Mouse (Mus musculus) kidney, adult 8-10 months (tissue): ENCODE data around the gene Herc2.
"Not testable (repeated sequence)": the region's sequence is repeated elsewhere in the genome, so short reads cannot be mapped to it uniquely, and the experiment has no call there.

Source experiments
- DNase-seq, 2 experiments: peaks; one replicate each; pipeline ENCODE4 v3.0.0; 2022

Herc2 gene

DNA sequence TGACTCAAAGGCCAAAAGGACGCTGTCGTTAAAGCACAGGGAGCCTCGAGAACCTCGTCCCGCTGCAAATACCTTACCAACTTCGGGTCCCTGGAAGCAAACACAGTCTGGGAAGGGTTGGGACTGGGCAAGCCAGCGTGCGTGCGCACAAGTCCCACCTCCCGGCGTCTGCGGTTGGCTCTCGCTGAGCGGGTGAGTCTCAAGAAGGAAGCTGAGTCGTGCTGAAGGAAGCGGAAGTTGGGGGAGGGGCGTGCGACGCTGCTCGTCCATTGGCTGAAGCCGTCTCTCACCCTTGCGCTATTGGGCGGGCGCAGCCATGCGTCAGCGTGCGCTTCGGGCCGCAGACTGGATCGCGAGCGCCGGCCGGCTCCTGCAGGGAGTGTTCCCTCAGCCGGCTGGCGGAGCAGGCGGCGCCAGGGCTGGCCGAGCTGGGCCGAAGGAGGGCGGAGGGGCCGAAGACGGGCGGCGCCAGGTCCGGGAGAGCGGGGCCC is at the start of gene Herc2:
Gene Herc2 (plus strand): TSS at position 366 of the 491 bp plus-strand sequence.
- peak; percentile 99 to 100 for DNase-seq

DNA sequence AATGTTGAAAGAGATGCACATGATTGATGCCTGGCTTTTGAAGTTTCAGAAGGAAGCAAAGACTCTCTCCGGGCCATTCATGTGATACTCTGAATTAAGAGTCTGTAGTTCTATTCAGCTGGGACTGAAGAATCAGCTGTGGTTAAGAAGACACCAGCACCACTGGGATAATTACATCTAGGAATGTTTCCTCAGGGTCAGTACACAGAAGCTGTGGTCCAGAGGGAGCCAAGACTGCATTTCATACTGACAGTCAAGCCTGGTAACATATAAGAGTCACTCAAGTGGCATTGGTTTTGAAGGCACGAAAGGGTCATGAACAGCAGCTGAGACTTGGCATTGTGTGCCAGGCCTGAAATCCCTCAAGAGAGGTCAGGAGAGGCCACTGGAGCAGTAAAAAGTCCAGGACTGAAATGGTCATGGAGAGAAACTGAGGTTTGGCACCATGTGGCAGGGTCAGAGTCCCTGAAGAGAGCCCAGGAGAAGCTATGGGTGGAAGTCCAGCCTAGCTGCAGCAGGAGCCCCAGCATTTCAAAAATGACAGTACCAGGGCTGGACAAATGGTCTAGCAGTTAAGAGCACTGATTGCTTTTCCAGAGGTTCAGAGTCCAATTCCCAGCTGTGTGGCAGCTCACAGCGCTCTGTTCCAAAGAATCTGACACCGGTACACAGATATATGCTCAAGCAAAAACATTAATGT is 39.5 kb upstream of the Herc2 start:
- DNase-seq, result peak in 1 of 2 experiments; percentile 15

DNA sequence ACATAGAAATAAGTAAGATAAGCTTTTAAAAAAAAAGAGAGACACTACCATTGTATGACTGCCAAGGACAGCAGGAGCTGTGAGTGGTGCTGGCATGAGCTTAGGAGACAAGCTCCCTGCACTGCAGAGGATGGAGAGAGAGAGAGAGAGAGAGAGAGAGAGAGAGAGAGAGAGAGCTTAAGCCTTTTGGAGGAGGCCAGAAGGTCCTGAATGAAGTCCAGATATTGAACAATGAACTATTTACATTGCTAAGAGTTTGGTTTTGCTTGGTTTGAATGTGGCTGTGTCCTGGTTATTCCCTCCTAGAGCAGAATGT is 39.0 kb upstream of the Herc2 start:
- DNase-seq, result no peak

DNA sequence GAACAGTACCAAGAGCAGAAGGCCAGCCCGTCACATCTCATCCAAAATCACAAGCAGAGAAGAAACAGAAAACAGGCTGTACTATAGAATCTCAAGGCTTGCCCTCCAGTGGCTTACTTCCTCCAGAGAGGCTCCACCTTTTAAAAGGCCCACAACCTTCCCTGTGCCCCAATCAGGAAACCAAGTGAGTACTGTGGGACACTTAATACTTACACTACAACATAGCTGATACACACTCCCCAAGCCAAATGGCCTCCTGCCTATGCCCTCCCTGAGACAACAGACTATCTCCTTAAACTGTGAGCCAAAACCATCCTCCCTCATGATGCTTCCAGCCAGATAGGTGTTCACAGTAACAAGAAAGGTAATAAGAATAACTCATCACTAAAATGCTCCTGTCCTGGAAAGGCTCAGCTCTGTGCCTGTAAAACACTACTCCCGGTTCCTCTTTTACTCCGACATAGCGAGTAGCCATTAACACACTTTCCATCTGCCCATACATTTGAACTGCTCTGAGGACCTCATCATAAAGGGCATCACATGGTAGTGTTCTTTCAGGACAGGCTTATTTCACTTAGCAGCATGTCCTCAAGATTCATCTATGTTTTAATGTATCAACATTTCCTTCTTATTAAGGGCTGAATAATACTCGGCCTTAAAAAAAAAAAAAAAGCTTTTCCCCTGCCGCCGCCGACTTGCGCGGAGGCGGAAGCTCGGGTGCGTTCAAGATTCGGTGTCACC is 36.6 kb upstream of the Herc2 start:
- DNase-seq, result no peak

DNA sequence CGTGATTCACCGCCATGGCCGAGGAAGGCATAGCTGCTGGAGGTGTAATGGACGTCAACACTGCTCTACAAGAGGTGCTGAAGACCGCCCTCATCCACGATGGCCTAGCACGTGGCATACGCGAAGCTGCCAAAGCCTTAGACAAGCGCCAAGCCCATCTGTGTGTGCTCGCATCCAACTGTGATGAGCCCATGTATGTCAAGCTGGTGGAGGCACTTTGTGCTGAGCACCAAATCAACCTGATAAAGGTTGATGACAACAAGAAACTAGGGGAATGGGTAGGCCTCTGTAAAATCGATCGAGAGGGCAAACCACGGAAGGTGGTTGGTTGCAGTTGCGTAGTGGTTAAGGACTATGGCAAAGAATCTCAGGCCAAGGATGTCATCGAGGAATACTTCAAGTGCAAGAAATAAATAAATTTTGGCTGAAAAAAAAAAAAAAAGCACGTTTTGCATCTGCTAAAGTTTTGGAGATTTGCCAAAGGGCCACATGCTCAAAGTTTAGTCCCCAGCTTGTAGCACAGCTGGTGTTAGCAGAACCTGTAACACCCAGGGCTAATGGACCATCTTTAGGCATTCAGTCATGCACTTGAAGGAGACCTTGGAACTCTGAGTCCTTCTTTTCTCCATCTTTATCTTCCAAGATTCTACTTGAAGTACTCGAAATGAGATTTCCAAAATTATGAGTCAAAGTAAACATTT is 35.8 kb upstream of the Herc2 start:
- DNase-seq, result not testable (repeated sequence)

DNA sequence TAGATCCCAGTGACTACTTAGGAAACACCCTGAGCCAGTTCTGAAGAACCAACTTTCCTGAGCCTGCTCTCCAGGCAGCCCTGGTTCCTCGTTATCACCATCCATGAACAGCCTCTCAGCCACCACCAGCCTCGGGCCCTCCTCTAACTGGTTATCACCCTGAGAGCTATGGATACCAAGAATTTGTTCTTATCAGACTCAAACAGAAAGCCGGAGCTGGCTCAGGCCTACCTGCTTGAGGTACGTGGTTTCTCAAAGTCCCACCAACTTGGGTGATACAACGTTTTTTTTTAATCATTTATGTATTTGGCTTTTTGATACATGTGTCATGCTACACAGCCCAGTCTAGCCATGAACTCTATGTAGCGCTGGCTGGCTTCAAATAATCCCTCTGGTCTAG is 34.8 kb upstream of the Herc2 start:
- DNase-seq, result no peak

DNA sequence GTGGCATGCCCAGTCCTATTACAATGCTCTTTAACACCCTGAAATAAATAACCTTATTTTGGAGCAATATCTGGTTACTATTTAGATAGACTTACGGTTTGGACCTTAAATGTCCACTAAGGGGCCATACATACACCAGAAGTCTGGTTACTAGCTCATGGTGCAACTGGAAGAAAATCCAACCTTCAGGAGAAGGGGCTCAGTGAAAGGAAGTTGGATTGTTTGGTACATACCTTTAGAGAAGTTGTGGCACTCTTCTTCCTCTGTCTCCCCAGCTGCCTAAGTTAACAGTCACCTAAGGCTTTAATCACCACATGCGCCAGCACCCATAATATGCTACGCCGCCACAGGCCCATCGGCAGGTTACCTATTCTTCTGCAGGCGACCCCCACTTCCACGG is 34.2 kb upstream of the Herc2 start:
- no peak for DNase-seq

DNA sequence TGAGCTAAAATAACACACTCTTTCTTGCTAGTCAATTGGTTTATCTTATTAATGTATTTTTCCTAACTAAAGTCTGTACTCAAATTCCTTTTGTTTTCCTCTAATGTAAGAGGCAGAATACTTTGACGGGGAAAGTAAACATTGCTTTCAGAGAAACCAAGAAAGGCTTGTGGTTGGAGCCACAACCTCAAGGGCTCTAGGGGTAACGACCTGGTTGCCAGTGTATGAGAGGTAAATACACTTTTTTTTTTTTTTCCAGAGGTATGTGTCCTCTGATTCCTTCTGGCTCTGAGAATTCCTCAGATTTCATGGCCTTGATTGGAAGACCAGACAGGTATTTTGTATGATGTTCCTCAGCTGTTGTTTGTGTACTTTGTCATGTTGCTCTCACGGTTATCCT is 32.2 kb upstream of the Herc2 start:
- DNase-seq, result no peak

DNA sequence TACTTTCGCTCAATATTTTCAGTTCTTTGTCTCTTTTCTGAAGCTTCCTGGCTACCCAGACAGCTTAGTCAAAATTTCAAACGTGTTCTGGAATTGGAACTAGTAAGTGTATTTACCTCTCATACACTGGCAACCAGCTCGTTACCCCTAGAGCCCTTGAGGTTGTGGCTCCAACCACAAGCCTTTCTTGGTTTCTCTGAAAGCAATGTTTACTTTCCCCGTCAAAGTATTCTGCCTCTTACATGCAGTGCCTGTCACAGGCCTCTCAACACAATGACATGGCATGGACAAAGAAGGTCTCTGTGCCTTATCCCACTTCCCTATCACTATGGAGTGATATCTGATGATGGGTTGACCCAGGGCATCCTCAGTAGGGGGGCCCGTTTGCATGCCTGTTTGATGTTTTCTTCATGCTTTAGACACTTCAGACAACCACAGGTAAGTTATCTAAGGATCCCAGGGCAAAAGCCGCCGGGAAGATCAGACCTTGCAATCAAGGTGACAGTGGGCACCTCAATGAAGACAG is 31.5 kb upstream of the Herc2 start:
- no peak for DNase-seq

DNA sequence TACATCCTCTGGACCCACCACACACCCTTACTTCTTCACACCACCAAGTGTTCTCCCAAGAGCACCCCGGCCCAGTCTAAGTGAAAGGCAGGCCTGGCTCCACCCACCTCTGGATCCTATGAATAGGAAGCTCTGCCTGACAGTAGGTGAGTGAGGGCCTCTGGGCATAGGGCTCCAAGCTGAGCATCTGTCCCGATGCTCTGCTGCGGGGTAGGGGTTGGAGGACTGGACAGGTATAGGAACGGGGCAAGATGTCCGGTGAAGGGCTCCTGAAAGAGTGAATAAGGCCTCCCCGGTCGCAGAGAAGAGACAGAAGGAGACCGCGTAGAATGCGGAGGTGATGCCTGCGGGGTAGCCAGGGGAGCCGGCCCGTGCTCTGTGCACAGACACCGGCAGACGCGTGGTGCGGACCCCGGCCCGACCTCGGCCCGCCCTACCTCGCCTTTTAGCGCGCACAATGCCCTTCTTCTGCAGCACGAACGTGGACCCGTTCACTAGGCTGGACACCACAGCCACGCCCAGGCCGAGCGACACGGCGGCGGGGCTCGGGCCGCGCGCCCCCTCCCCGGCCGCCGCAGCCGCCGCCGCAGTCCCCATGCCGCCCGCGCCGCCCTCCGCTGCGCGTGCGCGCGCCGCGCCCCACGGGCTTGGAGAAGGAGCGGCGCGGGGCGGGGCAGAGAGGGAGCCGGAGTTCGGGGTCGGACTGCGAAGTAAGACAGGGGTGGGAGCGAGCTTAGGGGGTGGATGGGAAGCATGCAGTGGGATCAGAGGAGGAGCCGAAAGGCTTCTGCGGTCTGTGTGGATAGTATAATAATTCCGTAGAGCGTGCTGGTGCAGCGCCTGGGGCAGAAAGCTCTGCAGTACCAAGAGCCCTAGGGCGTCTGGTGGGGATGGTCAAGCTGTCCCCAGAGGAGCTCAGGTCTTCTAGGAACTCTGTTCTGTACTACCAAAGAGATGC is 30.7 kb upstream of the Herc2 start:
- DNase-seq, result peak; percentile 41 to 55

DNA sequence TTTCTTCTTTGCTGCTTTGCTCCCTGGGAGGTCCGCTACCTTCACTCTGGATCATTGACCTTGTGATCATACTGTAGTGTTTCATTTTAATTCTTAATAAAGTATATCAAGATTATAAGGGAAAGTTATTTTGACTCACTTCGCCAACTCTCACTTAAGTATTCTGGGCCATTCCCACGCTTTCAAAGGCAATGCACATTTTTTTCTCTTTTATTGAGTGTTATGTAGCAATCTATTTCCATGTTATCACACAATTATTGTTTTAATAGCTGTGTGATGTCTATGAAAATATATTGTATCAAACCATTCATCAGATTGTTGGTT is 30.1 kb upstream of the Herc2 start, which contains the start of gene Nipa1:
Gene Nipa1 (minus strand): TSS at position 25 of the 324 bp plus-strand sequence.
- DNase-seq, result no peak

DNA sequence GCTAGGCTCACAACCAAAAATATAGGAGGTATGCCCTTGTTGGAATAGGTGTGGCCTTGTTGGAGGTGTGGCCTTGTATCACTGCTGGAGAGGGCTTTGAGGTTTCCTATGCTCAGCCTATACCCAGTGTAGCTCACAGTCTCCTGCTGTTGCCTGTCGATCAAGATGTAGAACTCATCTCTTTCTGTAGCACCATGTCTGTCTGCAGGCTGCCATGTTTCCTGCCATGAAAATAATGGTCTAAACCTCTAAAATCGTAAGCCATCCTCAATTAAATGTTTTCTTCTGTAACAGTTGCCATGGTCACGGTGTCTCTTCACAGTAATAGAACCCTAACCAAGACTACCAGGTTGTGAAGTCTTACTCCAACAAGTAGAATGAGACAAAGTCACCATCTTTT is 26.4 kb upstream of the Herc2 start:
- no peak for DNase-seq

DNA sequence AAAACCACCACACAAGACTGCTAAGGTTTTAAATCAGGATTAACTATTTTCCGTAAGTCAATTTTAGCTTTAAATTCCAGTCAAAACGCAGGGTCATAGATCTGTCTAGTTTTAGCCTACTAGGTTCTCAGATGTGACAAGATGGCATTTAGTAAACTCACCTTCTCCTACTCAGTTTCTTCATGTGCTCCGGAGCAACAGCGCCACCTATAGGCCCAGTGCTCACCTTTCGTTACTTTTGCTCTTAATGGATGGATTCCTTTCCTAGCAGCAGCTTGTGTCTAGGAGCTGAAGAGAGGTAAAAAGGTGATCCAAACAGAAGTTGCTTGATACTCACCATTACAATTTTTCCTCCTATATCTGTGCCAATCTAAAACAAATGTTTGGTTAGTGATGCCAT is 7.6 kb upstream of the Herc2 start:
- peak; percentile 63 to 84 for DNase-seq

DNA sequence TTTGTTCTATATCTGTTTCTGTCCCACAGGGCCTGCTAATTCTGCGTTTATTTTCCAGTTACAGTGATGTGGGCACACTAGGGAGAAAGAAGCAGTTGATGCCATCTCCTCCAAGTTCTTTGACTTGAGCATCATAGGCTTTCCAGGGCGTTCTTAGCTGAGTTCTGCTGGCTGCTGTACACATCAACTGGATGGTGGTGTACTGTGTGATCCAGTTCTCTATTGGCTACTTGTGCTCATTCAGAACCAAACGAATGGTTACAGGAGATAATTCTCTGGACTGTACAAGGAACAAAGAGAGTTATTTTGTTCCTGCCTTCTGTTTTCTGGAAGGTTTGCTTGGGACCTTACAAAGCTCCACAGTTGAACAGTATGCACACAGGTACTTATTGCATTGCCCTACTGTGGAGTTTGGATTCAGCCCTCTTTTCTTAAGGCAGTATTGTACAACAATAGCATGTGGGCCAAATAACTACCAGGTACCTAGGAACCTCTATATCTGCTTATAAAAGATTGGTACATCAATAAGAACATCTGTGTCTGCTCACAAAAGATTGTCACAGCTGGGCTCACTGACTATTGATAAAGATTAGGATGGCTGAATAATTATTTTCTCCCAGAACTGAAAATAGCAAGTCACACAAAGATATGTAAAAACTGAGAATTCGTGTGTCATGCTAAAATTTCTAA is 6.3 kb upstream of the Herc2 start:
- no peak for DNase-seq

DNA sequence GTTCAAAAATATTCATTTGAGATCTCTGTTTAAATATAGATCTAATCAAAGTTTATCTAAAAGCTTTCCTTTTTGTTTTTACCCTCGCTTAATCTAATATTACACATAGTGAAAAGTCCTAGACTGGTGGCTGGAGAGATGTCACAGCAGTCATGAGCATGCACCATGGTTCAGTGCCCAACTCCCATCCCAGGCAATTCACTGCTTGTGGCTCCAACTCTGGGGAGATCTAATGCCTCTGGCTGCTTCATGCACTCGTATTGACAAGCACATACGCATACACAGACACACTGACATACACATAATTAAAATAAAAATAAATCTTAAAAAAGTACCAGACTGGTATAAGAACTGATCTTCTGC is 5.7 kb upstream of the Herc2 start:
- DNase-seq, result no peak

DNA sequence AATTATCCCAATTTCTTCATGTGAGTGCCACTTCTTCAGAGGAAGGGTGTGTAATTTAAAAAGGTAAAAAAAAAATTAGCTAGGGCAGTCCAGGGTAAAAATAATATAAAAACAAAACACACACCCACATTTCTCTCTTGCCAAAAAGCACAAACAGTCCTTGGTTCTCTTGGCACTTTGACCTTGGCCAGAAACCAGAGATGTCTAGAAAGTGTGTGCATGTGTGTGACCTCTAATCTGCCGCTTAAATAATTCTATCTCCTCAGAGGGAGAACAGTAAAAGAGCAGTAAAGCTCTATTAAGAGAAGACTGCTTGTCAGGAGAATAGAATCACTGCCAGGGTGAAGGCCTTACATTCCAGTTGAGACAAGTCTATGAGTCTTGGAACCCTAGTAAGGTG is 2.8 kb upstream of the Herc2 start:
- peak in 1 of 2 experiments; percentile 23 for DNase-seq

DNA sequence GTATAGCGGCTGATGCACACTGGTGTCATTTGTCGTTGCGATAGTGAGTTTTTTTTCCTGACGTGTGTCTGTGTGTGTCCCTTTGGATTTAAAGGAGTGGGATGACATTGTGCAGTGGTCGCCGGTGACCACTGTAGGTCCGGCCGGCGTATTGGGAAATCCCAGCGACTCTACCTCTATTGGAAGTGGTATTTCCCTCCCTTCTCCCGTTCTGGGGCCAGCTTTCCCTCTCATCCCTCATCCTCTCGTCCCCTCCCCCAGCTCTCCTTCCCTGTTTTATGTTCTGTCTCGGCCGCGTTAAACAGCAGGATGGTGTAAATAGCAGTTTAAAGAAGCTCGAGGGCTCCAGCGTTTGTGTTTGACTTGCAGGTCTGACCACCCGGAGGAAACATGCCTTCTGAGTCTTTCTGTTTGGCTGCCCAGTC is 503 bp downstream of the Herc2 start:
- peak; percentile 20 to 28 for DNase-seq

DNA sequence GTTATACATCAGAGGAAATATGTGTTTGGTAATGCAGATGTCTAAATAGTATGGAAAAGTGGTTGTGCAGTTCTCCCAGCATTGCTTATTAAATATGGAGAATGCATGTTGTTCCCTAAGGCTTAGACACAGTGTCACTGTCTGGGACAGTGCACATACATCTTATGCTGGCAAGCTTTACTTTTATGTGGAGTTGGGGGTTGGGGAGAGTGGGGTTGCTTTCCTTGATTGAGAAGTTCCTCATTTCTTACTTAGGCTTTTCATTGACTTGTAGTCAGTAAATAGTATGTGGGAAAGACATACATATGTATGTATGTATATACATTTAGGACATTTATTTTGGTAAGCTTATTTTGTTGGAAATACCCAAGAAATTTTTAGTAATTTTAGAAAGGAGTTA is 3.0 kb downstream of the Herc2 start:
- no peak for DNase-seq

DNA sequence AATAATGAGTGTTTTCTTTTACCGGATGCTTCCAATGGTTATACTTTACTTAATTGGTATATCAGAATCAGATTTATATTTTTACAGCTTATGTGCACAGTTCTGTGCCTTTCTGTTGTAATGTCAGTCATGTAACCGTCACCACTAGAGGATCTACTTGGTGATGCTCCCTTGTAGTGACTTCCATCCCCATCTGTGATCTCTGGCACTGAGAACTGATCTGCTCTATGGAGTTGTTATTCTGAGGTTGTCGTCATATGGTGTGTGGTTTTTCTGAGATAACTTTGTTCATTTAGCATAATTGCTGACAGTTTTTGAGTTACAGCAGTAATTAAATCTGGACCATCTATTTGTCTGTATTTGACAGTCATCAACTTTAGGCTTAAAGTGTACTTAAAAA is 5.3 kb downstream of the Herc2 start:
- DNase-seq, result no peak

DNA sequence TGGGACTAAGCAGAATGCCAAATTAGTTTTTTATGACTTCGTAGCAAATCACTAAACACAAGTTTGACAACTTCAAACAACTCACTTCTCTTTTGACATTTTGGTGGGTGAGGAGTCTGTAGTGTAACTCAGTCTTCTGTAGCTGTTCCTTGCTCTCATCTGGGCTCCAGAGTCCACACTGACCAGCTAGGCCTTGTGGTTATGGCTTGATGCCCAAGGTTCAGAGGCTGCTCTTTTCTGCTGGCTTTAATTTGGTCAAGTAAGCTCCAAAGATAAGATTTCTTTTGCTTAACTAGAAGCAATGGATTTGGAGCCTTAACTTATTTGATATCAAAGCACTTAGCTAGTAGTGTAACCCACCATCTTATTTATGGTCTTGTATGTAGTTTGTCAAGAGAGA is 14.9 kb downstream of the Herc2 start:
- peak; percentile 72 to 74 for DNase-seq

DNA sequence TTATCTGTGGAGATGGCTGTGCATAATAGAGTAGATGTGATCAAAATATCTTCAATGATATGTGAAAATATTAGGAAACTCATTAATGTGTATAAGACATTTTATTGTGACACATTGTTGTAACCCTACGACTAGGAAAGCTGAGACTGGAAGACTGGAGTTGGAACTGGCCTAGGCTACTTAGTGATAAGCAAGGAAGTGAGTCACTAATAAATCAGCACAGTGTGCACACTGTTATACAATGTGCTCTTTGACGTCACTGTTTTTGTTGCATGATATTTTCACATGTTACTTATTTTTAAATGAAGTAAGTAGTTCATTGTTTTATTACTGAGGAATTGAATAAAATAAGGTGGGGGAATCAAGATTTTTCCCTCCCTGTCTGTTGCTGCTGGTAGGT is 16.1 kb downstream of the Herc2 start:
- no peak for DNase-seq

DNA sequence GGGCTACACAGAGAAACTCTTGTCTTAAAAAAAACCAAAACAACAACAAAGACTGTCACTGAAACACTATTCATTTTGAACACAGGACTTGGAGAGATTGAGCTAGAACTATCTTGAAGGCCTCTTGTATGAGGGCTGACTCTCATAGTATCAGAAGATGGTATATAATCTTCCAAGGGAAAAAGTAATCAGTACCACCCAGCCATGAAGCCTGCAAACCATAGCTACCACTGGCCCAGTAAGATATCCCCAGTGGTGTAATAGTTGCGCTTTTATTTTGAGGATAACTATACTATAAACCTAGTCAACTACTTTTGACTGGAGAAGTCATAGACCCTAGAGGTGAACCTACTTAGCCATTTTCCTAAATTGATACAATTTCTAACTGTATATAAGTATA is 16.6 kb downstream of the Herc2 start:
- DNase-seq, result no peak
